Mouse (Mus musculus) myocyte (in vitro differentiated cells): ENCODE data around the gene Dffb.

Source experiments
- CEBPB ChIP-seq: IDR thresholded peaks from 2 replicates; pipeline ENCODE4 v1.6.1; 2011; ENCODE audit warnings: mild to moderate bottlenecking, moderate library complexity; ENCODE audit not compliant: poor library complexity, insufficient read depth, severe bottlenecking
- E2F4 ChIP-seq: IDR thresholded peaks from one replicate; pipeline ENCODE4 v1.6.1; 2011; ENCODE audit warnings: mild to moderate bottlenecking, control low read depth, moderate library complexity; ENCODE audit not compliant: insufficient read depth
- MAX ChIP-seq: IDR thresholded peaks from one replicate; pipeline ENCODE4 v1.6.1; 2011; ENCODE audit warnings: low read depth, mild to moderate bottlenecking, control low read depth
- MYOD1 ChIP-seq, 3 experiments: IDR thresholded peaks; one replicate each; pipeline ENCODE4 v1.6.1; 2011; ENCODE audit warnings: control low read depth in 2 of 3, low read depth in 2 of 3, mild to moderate bottlenecking in 2 of 3, moderate library complexity in 1 of 3; ENCODE audit not compliant: insufficient read length in 2 of 3, control insufficient read depth in 1 of 3
- MYOG ChIP-seq, 3 experiments: IDR thresholded peaks; one replicate each; pipeline ENCODE4 v1.6.1; 2011; ENCODE audit warnings: control low read depth in 2 of 3, low read depth in 2 of 3, mild to moderate bottlenecking in 2 of 3; ENCODE audit not compliant: insufficient read length in 2 of 3, control insufficient read depth in 1 of 3, insufficient read depth in 1 of 3
- POLR2A ChIP-seq: IDR thresholded peaks from one replicate; pipeline ENCODE4 v1.6.1; 2011; ENCODE audit warnings: low read depth, mild to moderate bottlenecking, control low read depth, moderate library complexity; ENCODE audit not compliant: insufficient read length
- USF1 ChIP-seq: IDR thresholded peaks from one replicate; pipeline ENCODE4 v1.6.1; 2011; ENCODE audit warnings: low read depth, mild to moderate bottlenecking, control low read depth, moderate library complexity

GRCm38 (mm10) chr4:154011646-154012089, 36.7 kb upstream of the Dffb start, which contains the start of gene Lrrc47:
- peak; percentile 80 for TF ChIP-seq POLR2A
- no peak for TF ChIP-seq CEBPB
- no peak for TF ChIP-seq USF1
- no peak for TF ChIP-seq MAX
- no peak for TF ChIP-seq MYOD1 (IDR thresholded peaks at IDR 0.05; ENCODE audit: control insufficient read depth in 1 of 3, insufficient read length in 2 of 3, low read depth in 2 of 3)
- no peak for TF ChIP-seq E2F4
- no peak for TF ChIP-seq MYOG (IDR thresholded peaks at IDR 0.05; ENCODE audit: control insufficient read depth in 1 of 3, insufficient read depth in 1 of 3, insufficient read length in 2 of 3, low read depth in 2 of 3)
